Mouse (Mus musculus) left cerebral cortex, adult 2 months (tissue): ENCODE measurements around the gene Myo1h. TPM values are rescaled to one million over a fixed set of nuclear protein-coding genes. Genes with fewer than 3 reads are reported as not detected.
A peak's percentile ranks its signal among the peaks of the same experiment; 100 is the strongest.

Source experiments
- DNase-seq, 2 experiments: peaks; one replicate each; pipeline ENCODE4 v3.0.0; 2021 to 2022; ENCODE audit warnings: low spot score in 2 of 2, mixed read lengths in 1 of 2; ENCODE audit errors: extremely low spot score in 1 of 2
- H3K27ac ChIP-seq: fragments of 200-600 bp; 2 replicates; pipeline ENCODE4 v1.8.1; 2022
- H3K4me3 ChIP-seq: fragments of 200-600 bp; 2 replicates; pipeline ENCODE4 v1.8.1; 2022
- CTCF ChIP-seq: fragments of 200-600 bp; IDR thresholded peaks from 2 replicates; pipeline ENCODE4 v1.8.1; 2022; ENCODE audit warnings: antibody characterized with exemption, mild to moderate bottlenecking, moderate library complexity
- intact Hi-C: fragments of 180-260 bp; cut with DNase I; formaldehyde crosslinking; loops from one replicate; pipeline ENCODE4 v1.15.1; 2025
- total RNA-seq, 2 experiments: library from RNA; stranded (reverse); gene quantifications; 2 replicates each; pipeline ENCODE4 v1.2.3; 2021

The Myo1h gene
- total RNA-seq, 2 experiments from 2014 or later = 1.6 to 2.6 TPM

DNA sequence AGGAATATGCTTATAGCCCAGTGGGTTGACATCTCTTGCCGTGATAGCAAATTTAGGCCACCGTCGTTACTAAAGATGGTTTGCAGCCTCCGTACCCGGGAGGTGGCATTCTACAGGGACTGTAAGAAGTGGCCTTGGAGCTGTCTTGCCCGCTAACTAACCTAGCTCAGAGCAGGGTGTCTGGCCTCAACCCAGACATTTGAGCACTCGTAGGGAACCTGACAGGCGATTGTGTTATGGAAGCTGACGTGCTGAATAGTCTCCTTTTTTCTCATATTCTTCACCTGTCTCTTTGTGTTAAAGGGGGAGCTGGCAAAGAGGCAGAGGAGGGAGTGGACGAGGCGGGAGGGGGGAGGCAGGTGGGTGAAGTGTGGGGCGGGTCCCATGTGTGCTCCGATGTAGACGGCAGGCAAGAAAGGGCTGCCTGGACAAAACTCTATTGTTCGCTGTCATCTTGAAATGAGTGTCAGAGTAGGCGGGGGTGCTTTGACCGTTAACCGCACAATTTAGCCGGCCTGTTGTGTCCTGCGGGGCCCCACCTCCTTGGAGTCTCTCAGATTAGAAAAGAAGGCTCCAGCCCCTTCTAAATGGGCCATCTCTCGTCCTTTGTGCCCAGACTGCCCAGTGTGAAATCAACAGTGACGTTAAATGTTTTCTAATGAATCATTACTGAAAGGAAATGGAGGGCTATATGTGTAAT lies 10.3 kb downstream of the Myo1h start:
- Histone ChIP-seq H3K27ac (no peak overlapping the region), H3K4me3 (no peak overlapping the region)
- TF ChIP-seq CTCF = no peak
- DNase-seq = no peak
- intact Hi-C loops = no loop called here

DNA sequence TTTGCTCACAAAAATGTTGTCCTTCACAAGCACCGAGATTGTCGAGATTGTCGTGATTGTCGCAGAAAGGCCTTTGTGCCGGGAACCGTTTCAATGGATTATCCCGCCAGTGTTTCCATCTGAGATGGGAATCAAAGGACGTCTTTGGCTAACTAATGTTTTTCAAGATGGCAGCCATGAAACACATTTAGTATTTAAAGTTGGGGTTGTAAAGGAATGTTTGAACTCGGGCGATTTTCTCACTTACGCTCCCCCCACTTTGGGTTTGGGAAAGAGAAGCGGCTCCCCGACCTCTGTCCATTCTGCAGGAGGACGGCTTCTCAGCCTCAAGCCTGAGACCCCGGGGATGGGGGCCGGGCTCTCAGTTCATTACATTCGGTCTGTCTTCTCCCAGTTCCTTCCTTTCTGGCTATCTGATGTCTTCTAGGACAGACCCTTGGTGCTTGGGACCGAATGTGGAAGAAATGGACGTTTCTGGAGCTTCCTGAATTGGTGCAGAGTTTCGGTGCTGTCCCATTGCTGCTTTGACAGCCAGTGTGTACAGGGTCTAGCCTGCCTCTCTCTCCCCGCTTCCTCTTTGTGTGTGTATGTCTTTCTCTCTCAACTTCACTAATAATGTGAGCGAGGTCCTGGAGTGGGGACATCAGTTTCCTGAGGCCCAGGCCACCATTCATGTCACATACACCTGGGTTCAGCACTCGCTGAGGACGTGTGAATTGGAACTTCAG lies 11.1 kb downstream of the Myo1h start:
- TF ChIP-seq CTCF = no peak
- Histone ChIP-seq H3K27ac (no peak overlapping the region), H3K4me3 (no peak overlapping the region)
- intact Hi-C loops = no loop called here
- no peak for DNase-seq

DNA sequence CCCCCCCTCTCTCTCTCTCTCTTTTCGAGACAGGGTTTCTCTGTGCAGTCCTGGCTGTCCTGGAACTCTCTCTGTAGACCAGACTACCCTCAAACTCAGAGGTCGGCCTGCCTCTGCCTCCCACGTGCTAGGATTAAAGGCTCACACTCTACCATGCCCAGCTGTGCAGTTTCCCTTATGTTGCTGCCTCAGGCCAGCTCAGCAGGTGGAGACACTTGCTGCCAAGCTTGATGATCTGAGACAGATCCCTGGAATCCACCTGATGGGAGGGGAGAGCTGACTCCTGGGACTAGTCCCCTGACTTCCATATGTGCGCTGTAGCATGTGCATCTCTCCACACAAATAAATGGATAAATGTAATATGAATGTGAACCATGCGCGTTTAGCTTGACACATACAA lies 14.2 kb downstream of the Myo1h start:
- no peak for TF ChIP-seq CTCF
- no peak overlapping the region for H3K27ac ChIP-seq
- no peak for DNase-seq
- no peak overlapping the region for H3K4me3 ChIP-seq
- intact Hi-C loops = no loop called here

DNA sequence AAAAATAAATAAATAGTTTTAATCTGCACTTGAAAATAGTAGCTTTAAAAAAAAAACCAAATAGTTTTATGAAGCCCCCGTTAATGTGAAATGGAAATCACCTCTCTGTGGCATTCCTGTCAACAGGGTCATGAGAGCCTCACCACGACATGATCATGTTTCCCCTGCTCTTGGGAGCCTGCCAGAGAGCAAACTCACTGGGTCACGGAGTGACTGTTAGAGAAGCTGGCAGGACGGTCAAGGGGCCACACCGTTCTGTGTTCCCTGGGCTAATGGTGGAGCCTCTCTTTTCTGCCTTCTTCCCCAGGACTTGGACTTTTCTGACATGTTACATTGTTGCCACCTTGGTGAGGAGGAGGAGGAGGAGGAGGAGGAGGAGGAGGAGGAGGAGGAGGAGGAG lies 17.5 kb downstream of the Myo1h start:
- Histone ChIP-seq H3K4me3 (no peak overlapping the region), H3K27ac (no peak overlapping the region)
- intact Hi-C loops = loop anchor here (2.0 to 5.0 kb wide), 3 partner anchors 144 to 259 kb away; no protein-coding TSS in a partner anchor
- DNase-seq = no peak
- TF ChIP-seq CTCF = no peak

DNA sequence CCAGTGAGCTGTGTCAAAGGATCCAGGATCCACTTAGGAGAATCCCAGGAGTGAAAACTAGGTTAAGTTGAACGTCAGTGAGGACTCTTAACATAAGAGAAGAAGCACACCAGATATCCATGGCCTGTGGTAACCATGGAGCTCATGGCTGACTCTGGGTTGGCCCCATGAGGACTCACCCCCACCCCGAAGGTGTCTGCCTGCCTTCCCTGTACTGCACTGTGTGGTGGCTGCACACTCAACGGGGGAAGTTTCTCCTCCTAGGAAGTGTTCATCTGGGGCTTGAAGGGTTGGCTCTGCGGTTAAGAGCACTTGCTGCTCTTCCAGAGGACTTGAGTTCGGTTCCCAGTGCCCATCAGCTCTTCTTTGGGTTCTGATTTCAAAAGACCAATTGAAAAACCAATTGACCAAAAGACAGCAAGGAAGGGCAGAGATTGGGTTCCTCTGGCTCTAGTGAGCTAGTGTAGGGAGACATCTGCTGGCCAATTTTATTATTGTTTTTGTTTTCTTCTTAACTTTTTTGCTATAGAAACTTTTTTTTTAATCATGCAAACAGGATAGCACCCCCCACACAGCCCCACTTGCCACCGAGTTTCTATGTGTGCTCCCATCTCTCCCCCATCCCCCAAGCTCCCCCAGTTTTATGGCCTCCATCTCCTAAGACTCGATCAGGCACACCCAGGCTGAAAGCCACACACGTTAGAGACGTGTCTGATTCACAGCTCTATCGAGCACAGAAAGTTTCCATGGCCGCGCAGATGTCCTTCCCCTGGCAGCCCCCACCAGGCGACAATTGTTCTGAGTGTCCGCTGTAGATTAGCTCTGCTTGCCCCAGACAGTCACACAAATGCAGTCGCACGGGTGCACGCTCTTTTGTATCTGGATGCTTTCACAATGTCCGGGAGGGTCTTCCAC lies 20.1 kb downstream of the Myo1h start:
- intact Hi-C loops = loop anchor here (1.0 to 5.0 kb wide), 3 partner anchors 61 to 262 kb away; no protein-coding TSS in a partner anchor
- TF ChIP-seq CTCF = peak; percentile 73
- DNase-seq = no peak
- no peak overlapping the region for H3K27ac ChIP-seq
- H3K4me3 ChIP-seq = no peak overlapping the region

DNA sequence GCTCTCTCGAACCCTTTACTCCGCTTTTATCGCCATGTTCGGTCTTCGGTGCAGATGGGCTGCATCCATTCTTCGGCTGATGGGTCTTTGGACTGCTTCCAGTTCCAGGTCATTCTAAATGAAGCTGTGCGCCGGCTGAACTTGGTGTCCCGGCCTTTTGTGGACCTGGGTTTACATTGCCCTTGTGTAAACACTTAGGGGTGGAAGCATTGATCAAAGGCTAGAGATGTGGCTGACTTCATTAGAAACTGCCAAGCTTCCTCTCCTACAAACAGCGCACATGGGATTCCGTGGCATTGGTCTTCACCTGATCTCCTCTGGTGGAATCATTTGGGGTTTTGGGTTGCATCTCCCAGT lies 20.7 kb downstream of the Myo1h start:
- TF ChIP-seq CTCF = no peak
- Histone ChIP-seq H3K27ac (no peak overlapping the region), H3K4me3 (no peak overlapping the region)
- DNase-seq = no peak
- intact Hi-C loops = loop anchor here (1.0 to 5.0 kb wide), 3 partner anchors 61 to 262 kb away; no protein-coding TSS in a partner anchor

DNA sequence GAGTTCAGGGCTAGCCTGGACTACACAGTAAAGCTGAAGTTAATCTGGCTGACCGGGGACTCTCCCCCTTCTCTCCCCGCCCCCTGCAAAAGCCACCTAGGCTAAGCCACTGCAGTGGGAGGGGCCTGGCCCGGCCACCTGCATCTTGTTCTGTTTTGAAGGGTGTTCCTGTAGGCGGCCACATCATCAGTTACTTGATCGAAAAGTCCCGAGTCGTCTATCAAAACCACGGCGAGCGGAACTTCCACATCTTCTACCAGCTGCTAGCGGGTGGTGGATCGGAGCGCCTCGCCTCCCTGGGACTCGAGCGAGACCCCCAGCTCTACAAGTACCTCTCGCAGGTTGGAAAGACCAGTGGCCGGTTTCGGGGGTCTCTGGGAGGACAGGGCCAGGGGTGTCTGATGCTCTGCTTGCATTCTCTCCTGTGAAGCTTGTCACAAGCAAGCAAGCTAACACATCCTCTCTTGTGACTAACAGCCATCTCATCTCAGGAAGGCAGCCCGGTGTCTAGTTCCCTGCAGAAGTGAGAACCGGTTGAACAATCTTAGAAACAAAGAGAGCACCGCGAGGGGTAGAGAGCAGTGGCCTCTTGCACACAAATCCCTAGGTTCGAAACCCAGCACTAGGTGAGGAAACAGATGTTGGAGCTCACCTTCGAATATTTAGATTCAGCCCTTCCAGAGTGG lies 34.3 kb downstream of the Myo1h start:
- DNase-seq = no peak
- Histone ChIP-seq H3K4me3 (no peak overlapping the region), H3K27ac (no peak overlapping the region)
- intact Hi-C loops = no loop called here
- no peak for TF ChIP-seq CTCF

DNA sequence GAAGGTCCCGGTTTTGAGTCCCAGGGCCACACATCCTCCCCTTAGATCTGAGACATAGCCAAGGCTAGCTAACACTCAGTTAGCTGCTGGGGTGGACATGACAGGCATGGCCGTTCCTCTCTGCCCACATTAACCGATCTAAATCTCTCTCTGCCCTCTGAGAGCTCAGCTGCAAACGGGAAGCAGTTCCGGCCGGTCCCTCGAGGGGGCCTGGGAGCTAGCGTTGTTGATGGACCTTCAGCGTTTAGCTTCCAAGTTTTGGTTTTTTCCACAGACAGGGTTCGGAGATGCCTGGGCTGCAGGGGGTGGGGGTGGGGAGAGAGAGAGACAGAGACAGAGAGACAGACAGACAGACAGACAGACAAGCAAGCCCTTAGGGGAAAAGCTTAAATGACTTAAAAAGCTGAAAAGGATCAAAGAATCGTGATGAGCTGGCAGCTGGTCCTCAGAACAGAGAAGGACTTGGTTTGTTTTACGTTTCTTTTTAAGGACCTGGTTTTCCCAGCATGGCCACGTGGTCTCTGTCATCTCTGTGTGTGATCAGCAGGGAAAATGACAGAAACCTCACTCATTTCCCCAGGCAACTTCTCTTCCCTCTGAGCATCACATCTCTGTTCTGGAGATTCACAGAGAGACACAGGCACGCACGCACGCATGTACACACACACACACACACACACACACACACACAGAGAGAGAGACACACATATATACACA lies 35.0 kb downstream of the Myo1h start:
- H3K27ac ChIP-seq = no peak overlapping the region
- DNase-seq = peak in 1 of 2 experiments; percentile 35
- no peak overlapping the region for H3K4me3 ChIP-seq

DNA sequence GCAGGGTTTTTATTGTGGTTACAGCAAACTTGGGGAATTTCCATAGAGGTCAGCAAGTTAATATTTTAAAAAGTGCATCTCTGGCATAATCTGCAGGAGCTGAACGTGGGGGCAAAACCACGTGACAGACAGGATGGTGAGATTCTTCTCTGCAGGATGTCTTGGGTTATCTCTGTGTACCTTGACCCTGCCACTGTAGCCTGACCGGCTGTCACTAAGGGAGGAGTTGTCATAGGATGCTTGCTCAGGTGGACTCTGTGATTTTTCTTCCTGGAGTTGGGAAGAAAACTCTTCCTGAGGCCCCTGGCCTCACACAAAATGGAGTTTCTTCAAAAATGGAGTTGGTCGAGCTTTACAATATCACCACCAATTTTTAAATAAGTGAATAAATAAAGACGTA lies 54.0 kb downstream of the Myo1h start:
- TF ChIP-seq CTCF = no peak
- DNase-seq = no peak
- Histone ChIP-seq H3K4me3 (no peak overlapping the region), H3K27ac (no peak overlapping the region)
- intact Hi-C loops = no loop called here

More for the DNA sequence above, 35.0 kb downstream of the Myo1h start:
- intact Hi-C loops = no loop called here
- TF ChIP-seq CTCF = peak; percentile 50

DNA sequence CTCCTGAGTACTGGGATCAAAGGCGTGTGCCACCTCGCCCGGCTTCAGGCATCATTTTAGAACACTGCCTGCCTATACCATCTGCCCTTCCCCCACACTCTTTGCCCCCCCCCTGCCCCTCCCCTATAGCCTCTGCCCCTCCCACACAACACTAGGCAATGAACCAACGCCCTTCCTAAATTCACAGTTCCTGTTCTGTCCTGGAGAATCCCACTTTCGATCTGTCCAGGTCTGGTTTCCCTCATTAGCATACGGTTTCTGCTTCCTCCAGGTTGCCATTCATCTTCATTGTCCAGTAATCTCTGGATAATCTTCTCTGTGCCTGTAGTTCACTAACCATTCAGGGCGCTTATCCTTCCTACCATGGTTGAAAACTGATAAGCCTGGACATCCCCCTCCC lies 54.6 kb downstream of the Myo1h start:
- no peak for TF ChIP-seq CTCF
- no peak for DNase-seq
- H3K27ac ChIP-seq = no peak overlapping the region
- no peak overlapping the region for H3K4me3 ChIP-seq
- intact Hi-C loops = no loop called here

DNA sequence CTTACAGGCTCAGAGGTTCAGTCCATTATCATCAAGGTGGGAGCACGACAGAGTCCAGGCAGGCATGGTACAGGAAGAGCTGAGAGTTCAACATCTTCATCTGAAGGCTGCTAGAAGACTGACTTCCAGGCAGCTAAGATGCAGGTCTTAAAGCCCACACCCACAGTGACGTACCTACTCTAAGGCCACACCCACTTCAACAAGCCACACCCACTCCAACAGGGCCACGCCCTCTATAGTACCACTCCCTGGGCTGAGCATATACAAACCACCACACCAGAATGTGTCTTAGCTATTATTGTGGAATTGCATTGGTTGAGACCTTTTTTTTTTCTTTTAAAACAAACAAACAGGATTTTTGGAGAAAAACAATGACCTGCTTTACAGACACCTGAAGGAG lies 56.6 kb downstream of the Myo1h start:
- TF ChIP-seq CTCF = no peak
- intact Hi-C loops = no loop called here
- DNase-seq = no peak
- Histone ChIP-seq H3K27ac (no peak overlapping the region), H3K4me3 (no peak overlapping the region)
